Mouse (Mus musculus) lung, embryonic 16.5 days (tissue): ENCODE results near the gene Creb5. TPM values are rescaled to one million over a fixed set of nuclear protein-coding genes. Genes with fewer than 3 reads are reported as not detected.

Experiments
- ATAC-seq: fragments of 200-750 bp; cut with Nextera tagmentation; 2 replicates; pipeline ENCODE4 v1.8.0; 2017; ENCODE audit warnings: low read depth, mild to moderate bottlenecking, moderate library complexity
- H3K27ac ChIP-seq: fragments of 300-500 bp; sonication (generic); 2 replicates; pipeline ENCODE4 v1.5.1; 2014; ENCODE audit warnings: mild to moderate bottlenecking, control low read depth, low read length
- H3K27me3 ChIP-seq: fragments of 300-500 bp; sonication (generic); 2 replicates; pipeline ENCODE4 v1.6.1; 2014; ENCODE audit warnings: low read depth, low read length, mixed read lengths; ENCODE audit not compliant: control insufficient read depth, insufficient read depth
- H3K36me3 ChIP-seq: fragments of 300-500 bp; sonication (generic); 2 replicates; pipeline ENCODE4 v1.6.1; 2014; ENCODE audit warnings: low read length; ENCODE audit not compliant: control insufficient read depth, insufficient read depth
- H3K4me1 ChIP-seq: fragments of 300-500 bp; sonication (generic); replicated peaks from 2 replicates; pipeline ENCODE4 v1.6.1; 2014; ENCODE audit warnings: low read length, mixed read lengths; ENCODE audit not compliant: control insufficient read depth, insufficient read depth
- H3K4me2 ChIP-seq: fragments of 300-500 bp; sonication (generic); 2 replicates; pipeline ENCODE4 v1.6.1; 2014; ENCODE audit warnings: low read depth, low read length, control low read depth
- H3K4me3 ChIP-seq: fragments of 300-500 bp; sonication (generic); 2 replicates; pipeline ENCODE4 v1.5.1; 2014; ENCODE audit warnings: mild to moderate bottlenecking, low read length, control low read depth
- H3K9ac ChIP-seq: fragments of 300-500 bp; sonication (generic); 2 replicates; pipeline ENCODE4 v1.6.1; 2014; ENCODE audit warnings: low read length, control low read depth
- H3K9me3 ChIP-seq: fragments of 300-500 bp; sonication (generic); 2 replicates; pipeline ENCODE4 v1.6.1; 2016; ENCODE audit warnings: low read length; ENCODE audit not compliant: control insufficient read depth
- WGBS: fragments of 180-500 bp; shearing (Covaris S2); extraction: QIAGEN DNeasy Blood & Tissue Kit; methylation state at CpG from one replicate; pipeline ENCODE4 v1.1.7; 2014; 5-methylcytosine and 5-hydroxymethylcytosine counted together
- polyA plus RNA-seq: library from polyadenylated mRNA; unstranded; fragments of >200 nt; fragmentation: Nextera tagmentation; extraction: Ambion mirVana; gene quantifications from 2 replicates; pipeline ENCODE4 v1.2.1, GENCODE M21; 2015

Creb5 gene
- polyA plus RNA-seq, 1 experiment from 2014 or later, result 5.8 TPM

DNA sequence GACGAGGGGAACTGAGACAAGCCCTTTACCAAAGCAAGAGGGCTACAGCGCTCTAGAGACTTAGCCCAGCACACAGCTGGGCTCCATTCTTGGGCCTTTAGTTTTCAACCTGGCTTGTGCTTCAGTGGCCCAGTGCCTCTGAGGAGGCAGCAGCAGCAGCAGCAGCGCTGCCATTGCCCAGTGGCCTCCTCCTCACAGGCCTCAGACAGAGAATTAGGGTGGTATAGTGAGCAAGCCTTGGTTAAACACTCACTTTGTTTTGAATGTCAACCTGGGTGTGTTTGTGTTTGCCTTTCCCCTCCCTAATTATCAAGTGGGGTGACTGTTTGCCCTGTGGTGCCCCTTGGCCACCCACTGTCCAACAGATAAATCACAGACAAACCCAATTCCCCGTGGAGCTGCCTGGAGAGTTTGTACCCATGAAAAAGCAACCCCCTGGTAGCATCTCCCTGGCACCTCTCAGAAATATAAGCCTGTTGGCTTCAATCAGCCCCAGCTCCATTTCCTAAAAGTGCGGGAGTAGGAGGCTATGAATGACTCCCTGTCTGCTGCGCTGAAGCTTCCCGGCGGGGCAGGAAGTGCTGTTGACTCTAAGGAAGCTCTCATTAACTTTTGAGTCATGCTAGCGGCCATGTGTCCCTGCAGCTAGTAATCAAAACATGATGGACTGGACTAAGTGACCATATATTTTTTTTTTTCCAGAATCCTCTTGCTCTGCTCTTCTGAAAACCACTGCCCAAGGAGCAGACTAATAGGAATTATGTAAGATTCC lies 328.6 kb downstream of the Creb5 start:
- Histone ChIP-seq H3K9me3 (no peaks in the 10 kb centered on the region), H3K27ac (no peak overlapping the region)
- 43% methylated on average over 9 of the region's 9 CpGs for WGBS

DNA sequence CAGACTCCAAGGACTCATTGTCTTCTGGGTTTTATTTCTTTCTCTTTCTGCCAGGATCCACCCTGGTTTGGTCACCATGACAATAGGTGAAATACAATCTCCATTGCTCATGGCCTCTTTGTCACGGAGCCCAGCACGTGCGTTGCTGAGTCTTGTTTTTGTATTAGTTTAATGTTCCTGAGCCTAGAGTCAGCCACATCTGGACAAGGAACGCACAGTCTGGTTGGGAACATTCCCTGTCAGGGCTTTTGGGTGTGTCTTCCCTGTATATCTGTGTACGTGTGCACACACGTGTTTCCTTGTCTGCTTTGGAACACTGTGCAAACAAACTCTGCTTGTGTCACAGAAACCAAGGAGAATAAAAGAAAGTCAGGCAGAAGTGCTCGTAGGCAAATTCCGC lies 331.1 kb downstream of the Creb5 start:
- H3K9ac ChIP-seq, result no peak overlapping the region
- H3K27ac ChIP-seq, result no peak overlapping the region
- peaks cover 6% of the 10 kb centered on the region; the same call in 1 of the 2 replicates for H3K4me1 ChIP-seq
- no peaks in the 10 kb centered on the region for H3K27me3 ChIP-seq
- H3K36me3 ChIP-seq, result no peaks in the 10 kb centered on the region
- no peak overlapping the region for H3K4me3 ChIP-seq
- 66% methylated on average over 8 of the region's 8 CpGs for WGBS
- H3K4me2 ChIP-seq, result no peak overlapping the region
- H3K9me3 ChIP-seq, result no peaks in the 10 kb centered on the region
- ATAC-seq, result no peak

More for the DNA sequence above, 328.6 kb downstream of the Creb5 start:
- no peak for ATAC-seq
- H3K4me1 ChIP-seq, result peaks cover 6% of the 10 kb centered on the region; the same call in 1 of the 2 replicates
- H3K36me3 ChIP-seq, result no peaks in the 10 kb centered on the region
- no peak overlapping the region for H3K9ac ChIP-seq
- no peaks in the 10 kb centered on the region for H3K27me3 ChIP-seq
- H3K4me2 ChIP-seq, result no peak overlapping the region
- no peak overlapping the region for H3K4me3 ChIP-seq

DNA sequence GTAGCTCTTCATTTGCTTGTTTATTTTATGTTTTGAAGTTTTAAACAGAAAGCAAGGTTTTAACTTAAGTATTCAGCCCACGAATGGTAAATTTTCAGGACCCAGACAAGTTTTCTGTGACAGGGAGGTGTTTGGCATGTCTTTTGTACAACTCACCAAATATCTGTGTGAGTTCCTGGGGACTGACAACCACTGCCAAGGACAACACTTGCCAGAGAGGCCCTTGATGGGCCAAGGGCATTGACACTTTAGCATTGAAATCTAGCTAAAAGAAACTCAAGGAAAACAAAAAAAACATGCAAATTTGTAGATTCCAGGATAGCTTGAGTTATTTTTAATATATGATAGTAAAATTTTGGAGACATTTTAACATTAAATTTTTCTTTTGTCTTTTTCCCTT lies 332.6 kb downstream of the Creb5 start:
- ATAC-seq, result no peak
- no peaks in the 10 kb centered on the region for H3K36me3 ChIP-seq
- H3K4me3 ChIP-seq, result no peak overlapping the region
- H3K4me1 ChIP-seq, result peaks cover 6% of the 10 kb centered on the region; the same call in 1 of the 2 replicates
- H3K9ac ChIP-seq, result no peak overlapping the region
- no peaks in the 10 kb centered on the region for H3K9me3 ChIP-seq
- no peak overlapping the region for H3K27ac ChIP-seq
- 38% methylated on average over 1 of the region's 1 CpGs for WGBS
- no peaks in the 10 kb centered on the region for H3K27me3 ChIP-seq
- H3K4me2 ChIP-seq, result no peak overlapping the region

DNA sequence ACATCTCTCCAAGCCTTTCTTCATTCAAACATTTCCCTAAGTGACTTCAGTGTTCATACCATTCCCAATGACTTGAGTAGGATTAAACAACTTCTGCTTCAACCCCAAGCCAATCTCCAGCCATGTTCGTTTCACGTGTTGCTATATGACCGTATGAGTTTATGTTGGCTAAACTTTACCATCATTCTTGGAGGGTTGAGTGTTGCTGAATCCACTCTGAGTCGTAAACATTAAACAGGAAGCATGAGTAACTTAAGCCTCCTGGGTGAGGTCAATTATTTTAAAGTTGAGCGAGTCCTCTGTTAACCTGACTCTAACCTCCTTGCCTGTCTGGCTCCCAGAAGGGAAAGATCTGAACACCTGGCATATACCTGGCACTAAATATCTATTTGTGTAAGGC lies 334.2 kb downstream of the Creb5 start:
- H3K4me1 ChIP-seq, result no peaks in the 10 kb centered on the region
- H3K27ac ChIP-seq, result no peak overlapping the region
- 64% methylated on average over 5 of the region's 5 CpGs for WGBS
- no peak overlapping the region for H3K9ac ChIP-seq
- no peaks in the 10 kb centered on the region for H3K27me3 ChIP-seq
- no peak overlapping the region for H3K4me2 ChIP-seq
- no peak overlapping the region for H3K4me3 ChIP-seq
- no peaks in the 10 kb centered on the region for H3K9me3 ChIP-seq
- ATAC-seq, result no peak
- H3K36me3 ChIP-seq, result no peaks in the 10 kb centered on the region

DNA sequence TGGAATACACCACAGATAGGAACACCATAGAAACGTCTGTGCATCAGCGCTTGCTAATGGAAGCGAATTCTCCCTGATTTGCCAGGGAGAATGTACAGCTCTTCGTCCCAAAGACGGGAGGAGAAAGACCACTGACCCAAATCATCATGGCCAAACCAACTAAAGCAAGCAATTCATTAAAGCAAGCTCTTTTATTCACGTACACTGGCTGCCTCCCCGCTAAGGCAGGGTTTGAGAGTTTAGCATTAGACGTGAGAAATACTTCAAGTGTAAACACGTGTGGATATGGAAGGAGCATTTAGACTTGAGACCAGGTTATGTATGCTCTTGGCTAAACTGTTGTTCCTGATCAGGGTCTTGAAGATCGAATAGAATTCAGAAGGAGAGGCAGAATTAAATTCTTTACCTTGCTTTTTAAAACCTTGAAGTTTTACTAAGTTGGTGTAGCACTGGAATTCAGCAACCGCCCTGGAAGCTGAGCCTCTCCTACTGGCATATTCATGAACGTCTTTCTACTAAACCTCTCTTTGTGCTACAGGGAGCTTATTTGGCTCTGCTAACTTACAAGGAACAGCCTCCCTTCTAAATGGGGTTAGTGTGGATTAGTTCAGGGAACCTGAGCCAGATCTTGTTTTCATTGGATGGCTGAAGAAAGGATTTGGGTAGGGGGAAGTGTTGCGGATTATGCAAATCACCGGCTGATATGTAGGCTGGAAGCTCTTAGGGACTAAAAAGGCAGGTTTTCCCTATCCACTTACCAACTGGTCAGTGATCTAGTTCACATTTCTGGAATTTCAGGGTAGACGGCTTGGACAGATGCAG lies 337.6 kb downstream of the Creb5 start:
- Histone ChIP-seq H3K4me2 (no peak overlapping the region), H3K36me3 (no peaks in the 10 kb centered on the region), H3K9me3 (no peaks in the 10 kb centered on the region), H3K4me3 (no peak overlapping the region), H3K9ac (no peak overlapping the region), H3K27ac (no peak overlapping the region), H3K27me3 (no peaks in the 10 kb centered on the region), H3K4me1 (no peaks in the 10 kb centered on the region)
- WGBS, result 68% methylated on average over 15 of the region's 15 CpGs
- ATAC-seq, result no peak

DNA sequence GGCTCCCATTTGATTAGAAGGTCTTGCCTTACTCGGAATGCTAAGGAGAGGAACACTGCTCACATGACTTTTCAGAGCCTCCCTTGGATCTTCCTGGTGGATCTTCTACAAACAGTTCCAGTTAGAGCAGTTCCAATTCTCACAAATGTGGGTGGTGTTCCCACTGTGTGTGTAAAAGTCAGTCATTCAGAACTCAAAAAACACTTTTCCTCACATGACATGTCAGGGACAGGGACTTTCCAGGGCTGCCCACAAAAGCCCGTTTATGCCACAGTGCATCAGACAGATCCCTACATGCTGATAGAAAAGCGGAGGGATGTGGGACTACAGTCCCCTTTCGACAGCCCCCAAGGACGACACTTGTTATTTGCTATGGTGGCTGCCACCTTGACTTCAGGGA lies 339.0 kb downstream of the Creb5 start:
- no peaks in the 10 kb centered on the region for H3K36me3 ChIP-seq
- no peak overlapping the region for H3K4me2 ChIP-seq
- no peak overlapping the region for H3K9ac ChIP-seq
- H3K27me3 ChIP-seq, result no peaks in the 10 kb centered on the region
- H3K4me1 ChIP-seq, result no peaks in the 10 kb centered on the region
- no peak overlapping the region for H3K27ac ChIP-seq
- no peaks in the 10 kb centered on the region for H3K9me3 ChIP-seq
- WGBS, result 85% methylated on average over 5 of the region's 5 CpGs
- no peak for ATAC-seq
- no peak overlapping the region for H3K4me3 ChIP-seq

DNA sequence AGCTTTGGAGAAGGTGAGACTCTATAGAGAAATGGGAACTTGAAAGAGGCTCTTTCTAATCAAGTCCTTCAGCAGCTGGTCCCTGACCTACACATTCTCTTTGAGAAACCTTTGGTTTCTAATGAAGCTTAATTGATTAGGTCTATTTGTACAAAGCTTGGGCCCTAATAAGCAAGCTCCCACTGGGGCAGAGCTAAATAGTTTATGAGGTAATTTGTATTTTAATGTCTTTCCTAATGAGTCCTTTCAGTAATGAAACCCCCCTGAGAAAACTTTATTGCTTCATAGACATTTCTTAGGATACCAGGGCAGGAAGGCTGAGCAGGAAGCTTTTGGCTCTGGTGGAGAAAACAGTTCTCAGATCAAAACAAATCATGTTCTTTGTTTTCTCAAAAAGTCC lies 341.6 kb downstream of the Creb5 start:
- no peak overlapping the region for H3K9ac ChIP-seq
- no peak overlapping the region for H3K27ac ChIP-seq
- H3K4me2 ChIP-seq, result no peak overlapping the region
- H3K27me3 ChIP-seq, result no peaks in the 10 kb centered on the region
- H3K9me3 ChIP-seq, result no peaks in the 10 kb centered on the region
- no peaks in the 10 kb centered on the region for H3K36me3 ChIP-seq
- no peaks in the 10 kb centered on the region for H3K4me1 ChIP-seq
- ATAC-seq, result no peak
- H3K4me3 ChIP-seq, result no peak overlapping the region

DNA sequence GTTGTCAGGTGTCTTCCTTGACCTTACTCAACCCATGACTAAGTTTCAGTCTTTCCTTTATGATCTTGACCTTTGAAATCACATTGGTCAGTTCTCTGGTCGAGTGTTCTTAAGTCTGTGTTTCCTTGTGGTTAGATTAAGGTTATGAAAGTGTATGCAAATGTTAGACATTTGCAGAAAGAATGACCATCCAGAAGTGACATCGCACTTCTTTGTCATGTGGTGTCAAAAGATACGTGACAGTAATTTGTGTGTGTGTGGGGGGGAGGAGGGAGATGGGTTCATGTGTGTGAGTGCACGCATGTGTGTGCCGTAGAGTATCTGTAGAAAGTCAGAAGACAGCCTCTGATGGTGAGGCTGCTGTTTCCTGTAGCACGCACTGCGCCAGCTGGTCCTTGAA lies 348.4 kb downstream of the Creb5 start:
- ATAC-seq, result no peak
- H3K27me3 ChIP-seq, result no peaks in the 10 kb centered on the region
- H3K9me3 ChIP-seq, result no peaks in the 10 kb centered on the region
- no peak overlapping the region for H3K4me3 ChIP-seq
- no peak overlapping the region for H3K27ac ChIP-seq
- no peaks in the 10 kb centered on the region for H3K4me1 ChIP-seq
- H3K9ac ChIP-seq, result no peak overlapping the region
- WGBS, result 84% methylated on average over 7 of the region's 7 CpGs
- H3K36me3 ChIP-seq, result no peaks in the 10 kb centered on the region
- H3K4me2 ChIP-seq, result no peak overlapping the region
